8 mouse cellular contexts compared by ENCODE assay signal in genomic region chr11:8137366-8137765, GRCm38 (mm10).
DNase-seq lines count a peak whose midpoint lies in the region; ATAC-seq and TF ChIP-seq lines count a peak whose summit lies in the region.
"Had no signal": no experiment of that assay in that cellular context is flagged by ENCODE, and none has a peak within 500 bp of the region (broad histone marks: within the 10 kb centered on the region; RNA-seq: fewer than 3 reads in every experiment).

No protein-coding gene starts in this region.

- no peak overlapping the region for H3K4me3 ChIP-seq in hindbrain, postnatal 0 days (ENCODE audit: low read length)
- no peak overlapping the region for H3K4me3 ChIP-seq in hindbrain, embryonic 12.5 days
- H3K4me3 ChIP-seq in heart, postnatal 0 days (ENCODE audit: low read depth, low read length): no peak overlapping the region

- no peak overlapping the region for H3K4me2 ChIP-seq in hindbrain, postnatal 0 days (ENCODE audit: low read depth, low read length)
- H3K4me2 ChIP-seq in hindbrain, embryonic 12.5 days (replicated peaks): no peak overlapping the region
- H3K4me2 ChIP-seq in heart, postnatal 0 days (ENCODE audit: low read depth, low read length): no peak overlapping the region

- no peaks in the 10 kb centered on the region for H3K36me3 ChIP-seq in hindbrain, postnatal 0 days (ENCODE audit: insufficient read depth, low read length)
- no peaks in the 10 kb centered on the region for H3K36me3 ChIP-seq in hindbrain, embryonic 12.5 days
- no peaks in the 10 kb centered on the region for H3K36me3 ChIP-seq in heart, postnatal 0 days (replicated peaks; ENCODE audit: control insufficient read depth, insufficient read depth, low read length)

- TF ChIP-seq CTCF in hindbrain, postnatal 0 days (IDR thresholded peaks at IDR 0.05; ENCODE audit: low read depth): peak; percentile 51
- TF ChIP-seq CTCF in heart, postnatal 0 days (IDR thresholded peaks at IDR 0.05; ENCODE audit: low read depth): peak; percentile 42

- H3K4me1 ChIP-seq in hindbrain, postnatal 0 days (ENCODE audit: insufficient read depth, low read length): no peaks in the 10 kb centered on the region
- H3K4me1 ChIP-seq in hindbrain, embryonic 12.5 days: no peaks in the 10 kb centered on the region
- H3K4me1 ChIP-seq in heart, postnatal 0 days (ENCODE audit: control insufficient read depth, insufficient read depth): no peaks in the 10 kb centered on the region

- ATAC-seq in hindbrain, postnatal 0 days: no peak
- ATAC-seq in hindbrain, embryonic 12.5 days (ENCODE audit: low FRiP score): no peak
- no peak for ATAC-seq in heart, postnatal 0 days (ENCODE audit: insufficient read depth, low read depth)

- no peaks in the 10 kb centered on the region for H3K27me3 ChIP-seq in hindbrain, postnatal 0 days (ENCODE audit: insufficient read depth, low read length)
- no peaks in the 10 kb centered on the region for H3K27me3 ChIP-seq in hindbrain, embryonic 12.5 days
- H3K27me3 ChIP-seq in heart, postnatal 0 days (ENCODE audit: control insufficient read depth, insufficient read depth, low read length): no peaks in the 10 kb centered on the region

- TF ChIP-seq EP300 in heart, postnatal 0 days (IDR thresholded peaks at IDR 0.05; ENCODE audit: low read depth): no peak

- H3K27ac ChIP-seq in hindbrain, postnatal 0 days: no peak overlapping the region
- H3K27ac ChIP-seq in hindbrain, embryonic 12.5 days: no peak overlapping the region
- no peak overlapping the region for H3K27ac ChIP-seq in heart, postnatal 0 days (ENCODE audit: low read depth)

- WGBS in hindbrain, postnatal 0 days: 51% methylated on average over 4 of the region's 4 CpGs
- 49% methylated on average over 4 of the region's 4 CpGs for WGBS in hindbrain, embryonic 12.5 days
- WGBS in heart, postnatal 0 days: 35% methylated on average over 4 of the region's 4 CpGs

- H3K9me3 ChIP-seq in hindbrain, postnatal 0 days (ENCODE audit: low read length): no peaks in the 10 kb centered on the region
- no peaks in the 10 kb centered on the region for H3K9me3 ChIP-seq in hindbrain, embryonic 12.5 days (replicated peaks)
- no peaks in the 10 kb centered on the region for H3K9me3 ChIP-seq in heart, postnatal 0 days (replicated peaks; ENCODE audit: control insufficient read depth, low read length)

- peak; percentile 19 for DNase-seq in hindbrain, postnatal 0 days (ENCODE audit: low spot score)
- peak; percentile 4 to 24 for DNase-seq in urinary bladder, postnatal 36 days (ENCODE audit: low spot score in 2 of 2)
- no peak for DNase-seq in urinary bladder, adult 2 months (ENCODE audit: low spot score)
- peak; percentile 10 for DNase-seq in heart, postnatal 0 days (ENCODE audit: low spot score)
- no peak for DNase-seq in spleen, postnatal 14 days (ENCODE audit: low spot score in 2 of 2)
- DNase-seq in right cerebral cortex, postnatal 25 days: no peak
- DNase-seq: thymus, postnatal 36 days had no signal

- no peak overlapping the region for H3K9ac ChIP-seq in hindbrain, postnatal 0 days (replicated peaks; ENCODE audit: low read length)
- H3K9ac ChIP-seq in hindbrain, embryonic 12.5 days: no peak overlapping the region
- no peak overlapping the region for H3K9ac ChIP-seq in heart, postnatal 0 days (replicated peaks; ENCODE audit: low read depth, low read length)

Comparison
In these comparisons a context has a peak if more than half of its experiments do, and no peak if none do; other contexts are left out.
1. DNase-seq: peak in hindbrain, postnatal 0 days (single experiment), urinary bladder, postnatal 36 days (2 of 2) and heart, postnatal 0 days (single experiment); none in urinary bladder, adult 2 months (single experiment), spleen, postnatal 14 days (0 of 2) and right cerebral cortex, postnatal 25 days (single experiment).